Mouse (Mus musculus): ENCODE measurements at regions not wholly inside any gene's neighbourhood (a gene's known extent, or its start where the extent isn't known, plus 50 kb on each side); places are given as distances from the start of the nearest gene placed in this dataset.

GRCm38 (mm10) chr15:90397691-90398377 is 173.7 kb downstream of the Alg10b start:
- DNase-seq (ENCODE audit: inconsistent ontology term), result no peak

- DNase-seq (ENCODE audit: inconsistent ontology term), result no peak
These were observed 176.5 kb downstream of the Alg10b start for GRCm38 (mm10) chr15:90400326-90401280.

- no peak for DNase-seq (ENCODE audit: inconsistent ontology term)
These were observed 196.7 kb downstream of the Alg10b start for GRCm38 (mm10) chr15:90420776-90421175.

GRCm38 (mm10) chr15:90422122-90422614 is 198.1 kb downstream of the Alg10b start:
- no peak for DNase-seq (ENCODE audit: inconsistent ontology term)

- DNase-seq (ENCODE audit: inconsistent ontology term), result peak; percentile 72
These were observed 206.9 kb downstream of the Alg10b start for GRCm38 (mm10) chr15:90431048-90431447.

- peak; percentile 98 for DNase-seq (ENCODE audit: inconsistent ontology term)
These were observed 208.0 kb downstream of the Alg10b start for GRCm38 (mm10) chr15:90432154-90432553.

GRCm38 (mm10) chr15:90435286-90435685 is 211.2 kb downstream of the Alg10b start:
- DNase-seq (ENCODE audit: inconsistent ontology term), result peak; percentile 70

Measured in Muller cell, postnatal 12 days (primary cell).